Mouse (Mus musculus): ENCODE measurements around the gene Tmem131. TPM values are rescaled to one million over a fixed set of nuclear protein-coding genes. Genes with fewer than 3 reads are reported as not detected.

The Tmem131 gene
- total and polyA plus RNA-seq, 3 experiments, result 9.7 to 39.9 (median 11.5) TPM

DNA sequence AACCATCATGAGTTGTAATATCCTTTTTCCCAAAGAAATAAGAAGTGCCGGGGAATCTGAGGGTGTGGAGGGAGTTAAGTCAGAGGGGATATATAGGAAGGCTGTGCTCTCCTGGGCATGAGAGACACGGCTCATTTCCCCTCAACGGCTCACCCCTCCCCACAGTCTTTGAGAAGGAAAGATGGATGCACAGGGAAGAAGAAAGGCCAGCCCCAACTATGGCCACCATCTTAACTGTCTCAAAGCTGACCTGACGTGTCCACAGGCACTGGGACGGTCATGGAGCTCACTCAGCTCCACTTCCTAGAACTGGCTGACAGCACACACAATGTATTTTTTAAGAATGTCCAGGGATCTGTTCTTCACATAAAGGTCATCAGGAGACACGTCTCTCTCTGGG is 91.4 kb downstream of the Tmem131 start:
- TF ChIP-seq CHD1 (IDR thresholded peaks at IDR 0.05; ENCODE audit: low read depth, low read length) (no peak), ZNF384 (IDR thresholded peaks at IDR 0.05; ENCODE audit: low read depth, low read length) (no peak), TBP (conservative IDR thresholded peaks at IDR 0.05; ENCODE audit: low read depth, low read length) (no peak), RAD21 (IDR thresholded peaks at IDR 0.05; ENCODE audit: low read depth, low read length) (no peak), EP300 (IDR thresholded peaks at IDR 0.05; ENCODE audit: low read length) (no peak), NELFE (IDR thresholded peaks at IDR 0.05; ENCODE audit: low read depth, low read length) (no peak), IRF4 (IDR thresholded peaks at IDR 0.05; ENCODE audit: low read depth, low read length) (no peak), E2F4 (IDR thresholded peaks at IDR 0.05; ENCODE audit: insufficient replicate concordance, low read depth, low read length) (no peak), UBTF (IDR thresholded peaks at IDR 0.05; ENCODE audit: low read depth, low read length) (no peak), MXI1 (IDR thresholded peaks at IDR 0.05; ENCODE audit: low read depth, low read length) (no peak)
- Histone ChIP-seq H3K9me3 (replicated peaks; ENCODE audit: low read length) (no peaks in the 10 kb centered on the region), H3K36me3 (replicated peaks in 1 of 2; ENCODE audit: control insufficient read depth in 1 of 2, insufficient read depth in 1 of 2, low read length in 1 of 2) (peaks cover 6 to 53% of the 10 kb centered on the region in 2 experiments), H3K4me1 (ENCODE audit: control insufficient read depth in 1 of 2, insufficient read depth in 2 of 2) (peaks cover 0 to 6% of the 10 kb centered on the region in 2 experiments; a peak in 1 of 4 replicates), H3K4me2 (ENCODE audit: insufficient read depth, low read depth, poor library complexity, severe bottlenecking) (no peak overlapping the region), H3K27ac (ENCODE audit: insufficient read depth, low read depth) (no peak overlapping the region), H3K4me3 (replicated peaks in 1 of 3; ENCODE audit: low read depth in 2 of 3, low read length in 2 of 3, poor library complexity in 1 of 3) (no peak overlapping the region), H3K79me2 (replicated peaks; ENCODE audit: control insufficient read depth, extremely low read depth, insufficient read depth, poor library complexity, severe bottlenecking) (no peaks in the 10 kb centered on the region; the same call in 1 of the 2 replicates), H3K9ac (ENCODE audit: insufficient read depth, low read depth) (no peak overlapping the region), H3K27me3 (replicated peaks) (no peaks in the 10 kb centered on the region)
- in situ Hi-C loops (cut with MboI; ENCODE audit: low pct_ligation_motif_present, low pct_unique_long_range_greater_than_20kb, low sequenced_read_pairs) (no loop called here), dilution Hi-C loops (cut with MboI; ENCODE audit: extremely low pct_ligation_motif_present, extremely low pct_unique_long_range_greater_than_20kb, low sequenced_read_pairs) (no loop called here)
- no peak for DNase-seq (ENCODE audit: extremely low read depth)

DNA sequence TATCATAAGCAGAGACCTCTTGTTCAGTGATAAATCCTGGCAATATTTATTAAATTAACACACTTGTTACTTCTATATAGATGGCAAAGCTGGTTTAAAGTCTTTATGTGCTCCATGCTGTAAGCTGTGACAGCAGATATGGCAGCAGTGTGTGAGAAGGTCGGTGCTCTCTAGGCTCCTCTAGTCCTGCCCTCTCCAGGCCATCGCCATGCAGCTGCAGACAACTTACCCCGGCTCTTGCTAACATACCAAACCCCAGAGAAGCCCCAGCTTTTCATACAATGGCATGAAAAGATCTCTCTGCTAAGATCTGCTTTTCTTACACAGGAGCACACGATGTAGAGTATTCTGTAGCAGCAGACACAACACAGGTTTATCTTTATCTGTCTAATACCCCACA is 92.1 kb downstream of the Tmem131 start:
- Histone ChIP-seq H3K27me3 (replicated peaks) (no peaks in the 10 kb centered on the region), H3K9ac (ENCODE audit: insufficient read depth, low read depth) (no peak overlapping the region), H3K4me1 (ENCODE audit: control insufficient read depth in 1 of 2, insufficient read depth in 2 of 2) (peaks cover 0 to 3% of the 10 kb centered on the region in 2 experiments; a peak in 1 of 4 replicates), H3K9me3 (replicated peaks; ENCODE audit: low read length) (no peaks in the 10 kb centered on the region), H3K4me3 (replicated peaks in 1 of 3; ENCODE audit: low read depth in 2 of 3, low read length in 2 of 3, poor library complexity in 1 of 3) (no peak overlapping the region), H3K36me3 (replicated peaks in 1 of 2; ENCODE audit: control insufficient read depth in 1 of 2, insufficient read depth in 1 of 2, low read length in 1 of 2) (peaks cover 6 to 55% of the 10 kb centered on the region in 2 experiments), H3K4me2 (ENCODE audit: insufficient read depth, low read depth, poor library complexity, severe bottlenecking) (no peak overlapping the region), H3K79me2 (replicated peaks; ENCODE audit: control insufficient read depth, extremely low read depth, insufficient read depth, poor library complexity, severe bottlenecking) (no peaks in the 10 kb centered on the region; the same call in 1 of the 2 replicates), H3K27ac (ENCODE audit: insufficient read depth, low read depth) (no peak overlapping the region)
- TF ChIP-seq EP300 (IDR thresholded peaks at IDR 0.05; ENCODE audit: low read length) (no peak), ZNF384 (IDR thresholded peaks at IDR 0.05; ENCODE audit: low read depth, low read length) (no peak), MYC (IDR thresholded peaks at IDR 0.05; ENCODE audit: low read depth, low read length) (no peak), CTCF (conservative IDR thresholded peaks at IDR 0.05 in 1 of 2, IDR thresholded peaks at IDR 0.05 in 1 of 2; ENCODE audit: low read depth in 2 of 2, low read length in 2 of 2) (no peak), ETS1 (conservative IDR thresholded peaks at IDR 0.05; ENCODE audit: low read depth, low read length) (no peak), USF2 (conservative IDR thresholded peaks at IDR 0.05; ENCODE audit: low read depth, low read length) (no peak), TCF12 (IDR thresholded peaks at IDR 0.05; ENCODE audit: low read depth, low read length) (no peak), ZC3H11A (IDR thresholded peaks at IDR 0.05; ENCODE audit: low read depth, low read length) (no peak), CHD1 (IDR thresholded peaks at IDR 0.05; ENCODE audit: low read depth, low read length) (no peak), ZMIZ1 (IDR thresholded peaks at IDR 0.05; ENCODE audit: low read depth, low read length) (no peak), CHD2 (IDR thresholded peaks at IDR 0.05; ENCODE audit: low read length) (no peak), MXI1 (IDR thresholded peaks at IDR 0.05; ENCODE audit: low read depth, low read length) (no peak), PAX5 (IDR thresholded peaks at IDR 0.05; ENCODE audit: low read length) (no peak), MEF2A (IDR thresholded peaks at IDR 0.05; ENCODE audit: borderline replicate concordance, low read depth, low read length) (no peak), UBTF (IDR thresholded peaks at IDR 0.05; ENCODE audit: low read depth, low read length) (no peak), POLR2AphosphoS2 (IDR thresholded peaks at IDR 0.05; ENCODE audit: low read depth, low read length) (no peak), NELFE (IDR thresholded peaks at IDR 0.05; ENCODE audit: low read depth, low read length) (no peak), IRF4 (IDR thresholded peaks at IDR 0.05; ENCODE audit: low read depth, low read length) (no peak), RCOR1 (conservative IDR thresholded peaks at IDR 0.05; ENCODE audit: low read depth, low read length) (no peak), JUND (conservative IDR thresholded peaks at IDR 0.05; ENCODE audit: low read depth, low read length) (no peak)
- in situ Hi-C loops (cut with MboI; ENCODE audit: low pct_ligation_motif_present, low pct_unique_long_range_greater_than_20kb, low sequenced_read_pairs) (no loop called here), dilution Hi-C loops (cut with MboI; ENCODE audit: extremely low pct_ligation_motif_present, extremely low pct_unique_long_range_greater_than_20kb, low sequenced_read_pairs) (no loop called here)
- no peak for DNase-seq (ENCODE audit: extremely low read depth)

Measured in CH12.LX (cell line).